Mouse (Mus musculus) thymus, postnatal 25 days (tissue): ENCODE measurements around the gene Atg9b.

Experiments used
- DNase-seq: peaks from one replicate; pipeline ENCODE4 v3.0.0; 2022

Atg9b gene

DNA sequence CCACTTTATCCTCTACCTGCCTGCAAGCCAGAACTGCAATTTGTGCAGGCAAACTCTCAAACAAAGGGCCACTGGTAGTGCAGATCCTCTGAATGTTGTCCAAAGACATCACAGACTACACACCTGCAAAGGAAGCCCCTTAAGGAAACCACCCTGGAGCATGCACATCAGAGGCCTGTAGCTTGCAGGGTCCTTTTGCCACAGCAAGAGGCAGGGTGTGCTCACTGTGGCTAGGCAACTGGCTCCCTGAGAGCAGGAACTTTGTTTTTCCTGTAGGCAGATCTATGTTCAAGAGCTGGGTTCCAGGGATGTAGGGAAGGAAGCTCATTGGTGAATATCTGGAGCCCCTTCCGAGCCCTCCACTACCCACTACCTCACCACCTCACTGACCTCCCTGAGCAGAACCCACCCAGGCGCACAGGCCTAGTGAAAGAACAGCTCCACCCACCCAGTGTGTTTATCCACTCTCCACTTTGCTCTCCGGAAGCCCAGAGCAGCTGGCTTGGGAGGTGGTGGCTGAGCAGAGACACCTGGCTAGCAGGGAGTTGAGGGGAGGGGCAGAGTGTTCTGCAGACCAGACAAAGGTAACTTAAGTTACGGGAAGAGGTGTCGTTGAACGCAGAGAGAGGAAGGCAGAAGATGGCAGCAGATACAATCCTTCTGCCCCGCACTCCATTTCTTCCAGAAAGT, 44.6 kb downstream of the Atg9b start:
- DNase-seq = peak; percentile 72

DNA sequence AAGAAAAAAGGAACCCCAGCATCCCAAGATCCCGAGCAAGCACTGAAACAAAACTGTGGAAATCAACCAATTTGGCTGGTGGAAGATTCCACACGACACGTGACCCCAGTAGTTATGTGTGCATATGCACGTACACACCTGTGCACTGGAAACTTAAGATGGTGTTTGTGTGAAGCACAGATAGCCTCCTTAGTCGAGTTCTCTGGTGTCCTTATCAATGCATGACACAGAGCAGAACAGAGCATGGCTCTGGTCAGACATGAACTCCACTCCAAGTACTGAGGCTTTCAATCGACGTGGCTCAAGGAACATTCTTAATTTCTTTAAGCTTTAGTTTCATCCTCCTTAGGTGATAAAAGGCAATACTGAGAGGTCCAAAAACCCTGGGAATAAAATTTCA, 45.6 kb downstream of the Atg9b start:
- no peak for DNase-seq

DNA sequence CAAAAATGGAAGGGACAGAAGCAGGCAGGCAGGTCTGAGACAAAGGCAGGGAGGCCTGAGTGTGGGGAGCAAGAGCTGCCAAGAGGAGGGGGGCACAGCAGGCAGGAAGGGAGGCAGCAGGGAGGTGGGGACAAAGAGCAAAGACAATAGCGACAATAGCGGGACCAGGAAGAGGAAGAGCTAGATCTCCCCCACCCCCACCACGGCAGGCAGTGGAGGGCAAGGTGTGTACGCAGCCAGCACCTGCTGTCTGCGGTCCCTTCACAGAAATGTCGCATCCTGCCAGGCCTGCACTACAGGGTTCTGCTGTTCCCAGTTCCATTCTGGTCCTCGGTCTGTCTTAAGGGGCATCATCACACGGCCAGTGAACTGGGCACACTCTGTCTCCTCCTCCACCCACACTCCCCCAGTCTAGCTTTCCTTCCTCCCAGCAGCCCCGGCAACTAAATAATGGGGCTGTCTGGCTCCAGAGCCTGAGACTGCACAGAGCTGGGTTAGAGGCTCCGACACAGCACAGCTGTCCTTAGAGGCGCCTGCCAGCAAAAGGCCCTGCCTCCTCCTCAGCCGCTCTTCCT, 47.4 kb downstream of the Atg9b start:
- peak; percentile 91 for DNase-seq

DNA sequence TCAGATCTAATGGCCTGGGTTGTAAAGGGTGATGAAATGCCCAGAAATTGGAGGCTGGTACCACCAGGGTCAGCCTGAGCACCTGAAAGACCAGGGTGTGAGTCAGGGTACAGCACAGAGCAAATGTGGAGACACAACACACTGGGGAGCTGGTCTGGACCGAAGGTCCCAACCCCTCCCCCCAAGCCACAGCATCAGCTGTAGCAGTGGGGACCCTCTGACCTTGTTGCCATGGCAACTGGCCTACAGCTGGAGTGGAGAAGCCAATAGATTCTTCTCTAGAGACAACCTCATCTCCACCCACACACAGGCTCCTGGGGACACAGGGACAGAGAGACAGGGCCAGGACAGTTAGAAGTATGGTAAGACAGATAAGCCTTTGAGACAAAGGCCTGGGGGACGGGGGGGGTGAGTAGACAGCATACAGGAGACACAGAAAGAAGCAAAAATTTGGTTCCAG, 47.9 kb downstream of the Atg9b start:
- DNase-seq = peak; percentile 65

DNA sequence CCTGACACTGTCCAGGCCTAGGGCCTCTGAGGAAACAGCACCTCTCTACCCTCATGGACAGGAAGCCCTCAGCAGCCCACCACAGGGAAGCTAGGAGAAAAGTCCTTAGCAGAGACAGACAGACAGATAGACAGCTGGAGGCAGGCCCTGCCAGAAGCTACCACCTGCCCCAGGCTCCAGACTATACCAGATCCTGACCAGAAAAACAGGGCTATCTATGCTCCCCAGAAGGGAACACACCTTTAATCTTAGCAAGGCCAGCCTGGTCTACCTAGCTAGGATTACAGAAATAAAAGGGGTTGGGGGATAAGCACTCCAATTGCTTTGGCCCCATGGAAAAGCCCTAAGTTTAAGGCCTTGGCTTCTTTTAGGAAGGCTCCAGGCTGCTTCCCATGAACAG, 48.6 kb downstream of the Atg9b start:
- peak; percentile 12 for DNase-seq

DNA sequence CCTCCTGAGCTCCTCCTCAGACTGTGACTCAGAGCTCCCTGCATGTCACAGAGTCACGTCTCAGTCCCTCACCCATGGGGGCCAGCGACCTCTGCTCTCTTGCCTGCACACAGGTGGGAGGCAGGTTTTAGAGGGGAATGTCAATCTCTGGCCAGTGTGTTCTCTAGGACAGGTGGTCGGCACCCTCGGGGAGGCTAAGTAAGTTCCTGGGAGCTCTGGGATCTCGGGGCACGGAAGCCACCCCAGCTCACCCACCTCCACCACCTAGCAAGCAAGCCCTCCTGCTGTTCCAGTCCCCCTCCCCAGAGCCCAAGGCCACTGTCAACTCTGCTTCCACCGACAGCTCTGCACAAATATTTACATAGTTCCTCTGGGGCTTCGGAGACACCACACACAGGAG, 49.0 kb downstream of the Atg9b start:
- no peak for DNase-seq

DNA sequence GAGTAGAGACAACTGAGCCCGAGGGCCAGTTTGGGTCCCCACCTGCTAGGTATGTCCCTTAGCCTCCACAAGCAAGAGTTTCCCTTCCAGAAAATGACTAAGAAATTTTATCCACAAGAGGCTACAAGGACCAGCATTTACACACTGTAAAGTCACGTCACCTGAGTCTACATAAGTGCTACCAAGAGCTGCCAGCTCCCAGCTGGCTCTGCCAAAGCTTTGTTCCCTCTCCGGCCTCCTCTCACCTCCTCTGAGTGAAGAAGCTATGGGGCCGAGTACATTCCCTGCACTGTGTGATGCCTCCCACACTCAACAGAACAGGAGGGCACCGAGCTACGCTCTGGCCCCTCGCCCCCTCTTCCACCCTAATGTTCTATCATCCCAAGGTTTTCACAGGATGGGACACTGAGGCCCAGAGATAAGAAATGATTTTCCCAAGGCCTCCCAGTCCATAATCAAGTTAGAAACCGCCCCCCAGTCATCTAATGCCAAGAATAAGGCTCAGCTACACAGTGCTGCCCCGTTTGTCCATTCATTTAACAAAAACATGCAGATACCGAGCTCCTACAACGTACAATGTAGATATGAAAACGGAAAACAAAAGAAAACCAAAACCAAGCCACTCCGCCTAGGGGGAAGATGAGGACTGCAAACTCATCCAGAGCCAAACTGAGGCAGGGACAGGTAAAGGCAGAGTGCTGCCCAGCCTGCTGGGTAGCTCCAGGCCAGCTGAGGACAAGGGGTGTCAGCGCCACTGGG, 49.6 kb downstream of the Atg9b start:
- no peak for DNase-seq

DNA sequence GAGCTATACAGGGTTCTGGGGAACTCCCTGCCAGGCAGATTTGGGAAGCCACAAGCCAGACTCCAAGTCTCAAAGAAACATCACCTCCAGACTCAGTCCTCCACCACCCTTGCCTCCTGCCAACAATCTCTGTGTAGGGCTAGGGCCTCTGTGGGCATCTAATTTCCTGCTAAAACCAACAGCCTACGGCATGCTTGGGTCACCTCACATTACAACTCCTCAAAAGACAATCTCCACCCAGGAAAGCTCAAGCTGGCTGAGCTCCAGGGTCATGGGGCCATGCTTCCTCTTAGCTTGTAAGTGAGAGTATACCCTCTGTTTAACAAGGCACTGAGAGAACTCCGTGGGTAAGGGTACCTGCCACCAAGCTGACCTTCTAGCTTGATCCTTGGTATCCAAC, 54.1 kb downstream of the Atg9b start:
- DNase-seq = no peak

DNA sequence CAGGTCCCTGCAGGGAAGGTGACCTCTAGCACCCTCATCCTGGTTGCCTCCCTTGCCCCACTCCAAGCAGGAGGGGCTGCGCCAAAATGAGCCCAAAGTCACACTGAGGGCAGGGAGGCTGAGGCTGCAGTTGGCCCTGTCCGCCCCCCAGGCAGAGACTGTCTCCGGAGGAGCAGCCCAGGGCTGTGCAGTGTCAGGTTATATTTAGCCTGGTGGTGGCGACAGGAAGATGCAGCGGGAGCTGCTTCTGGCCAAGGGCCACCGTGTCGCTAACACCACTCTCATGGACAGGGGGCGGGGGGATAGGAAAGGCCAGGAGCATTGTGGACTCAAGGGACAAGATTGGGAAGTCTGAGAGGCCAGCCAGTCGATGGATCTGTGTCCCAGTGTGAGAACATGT, 54.6 kb downstream of the Atg9b start:
- no peak for DNase-seq

DNA sequence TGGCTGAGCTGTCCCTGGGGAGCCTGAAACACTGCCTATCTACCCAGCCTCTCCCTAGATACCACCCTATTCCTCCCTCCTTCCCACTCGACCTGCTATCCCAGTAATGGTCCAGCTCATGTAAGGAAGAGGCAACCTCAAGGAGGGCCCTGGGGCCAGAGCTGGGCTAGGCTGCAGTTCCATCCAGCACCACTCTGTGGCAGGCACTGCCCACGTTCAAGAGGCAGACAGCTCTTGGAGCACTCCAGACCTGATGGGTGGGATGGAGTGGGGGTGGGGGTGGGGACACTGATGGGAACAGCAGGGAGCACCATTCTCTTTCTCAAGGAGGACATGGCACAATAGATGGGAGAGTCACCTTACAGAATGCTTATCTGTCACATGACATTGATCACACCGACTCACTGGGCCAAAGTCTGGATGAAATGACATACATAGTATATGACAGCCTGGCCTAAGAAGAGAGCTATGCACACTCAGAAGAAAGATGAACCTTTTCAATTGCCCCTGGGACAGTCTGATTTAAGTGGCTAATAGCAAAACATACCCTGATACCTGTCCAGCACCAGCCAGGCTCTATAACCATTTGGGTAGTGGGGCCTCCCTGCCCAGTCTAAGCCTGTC, 55.9 kb downstream of the Atg9b start:
- DNase-seq = peak; percentile 62

DNA sequence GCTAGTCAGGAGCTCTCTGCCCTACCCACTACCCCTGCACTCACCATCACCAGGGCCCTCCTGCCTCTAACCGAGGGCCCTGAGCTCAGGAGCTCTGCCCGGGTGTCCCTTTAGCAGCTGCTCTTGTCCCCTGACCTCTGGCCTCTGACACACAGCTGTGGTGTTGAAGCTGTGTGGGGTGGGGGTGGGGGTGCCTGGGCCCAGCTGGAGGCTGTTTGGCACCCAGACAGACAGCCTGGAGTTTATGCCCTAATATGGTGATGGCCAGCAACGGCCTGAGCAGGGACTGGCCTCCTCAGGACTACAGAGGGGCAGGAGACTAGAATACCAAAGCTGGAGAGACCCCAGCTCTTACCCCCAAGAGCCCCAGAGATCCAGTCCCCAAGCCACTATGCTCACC, 57.2 kb downstream of the Atg9b start:
- DNase-seq = no peak
